Mouse (Mus musculus) lung, adult 2 months (tissue): ENCODE data around the gene Ropn1l.

ENCODE experiments used
- CTCF ChIP-seq: fragments of 200-500 bp; IDR thresholded peaks from 2 replicates; pipeline ENCODE4 v1.5.1; 2011; ENCODE audit warnings: mild to moderate bottlenecking, low read length, control low read depth; ENCODE audit not compliant: insufficient read depth
- POLR2A ChIP-seq: fragments of 200-500 bp; IDR thresholded peaks from 2 replicates; pipeline ENCODE4 v1.6.1; 2011; ENCODE audit warnings: low read depth, mild to moderate bottlenecking, control low read depth, low read length, borderline replicate concordance; ENCODE audit errors: extremely low read depth

GRCm38 (mm10) chr15:31468806-31469205 lies 15.3 kb upstream of the Ropn1l start:
- TF ChIP-seq CTCF (no peak), POLR2A (no peak)
